Mouse (Mus musculus): ENCODE measurements around the gene Marc2. TPM values are rescaled to one million over a fixed set of nuclear protein-coding genes. Genes with fewer than 3 reads are reported as not detected.
A peak's percentile ranks its signal among the peaks of the same experiment; 100 is the strongest.

The Marc2 gene
- polyA plus RNA-seq, 1 experiment from 2014 or later, result 154 TPM

GRCm38 (mm10) chr1:184807123-184807522, 39.1 kb downstream of the Marc2 start:
- Histone ChIP-seq H3K4me3 (ENCODE audit: low read length) (no peak overlapping the region), H3K4me2 (ENCODE audit: low read depth, low read length) (no peak overlapping the region), H3K27me3 (ENCODE audit: control insufficient read depth, insufficient read depth, low read depth, low read length) (peaks cover 17% of the 10 kb centered on the region), H3K4me1 (replicated peaks; ENCODE audit: control insufficient read depth, insufficient read depth, low read length) (peaks cover 8% of the 10 kb centered on the region), H3K27ac (ENCODE audit: low read length) (no peak overlapping the region), H3K9me3 (ENCODE audit: control insufficient read depth, low read length) (no peaks in the 10 kb centered on the region), H3K9ac (ENCODE audit: low read length) (no peak overlapping the region), H3K36me3 (ENCODE audit: control insufficient read depth, insufficient read depth, low read length) (no peaks in the 10 kb centered on the region)
- 51% methylated on average over 7 of the region's 7 CpGs for WGBS
- no peak for ATAC-seq (ENCODE audit: low read depth)

GRCm38 (mm10) chr1:184805749-184806148, 40.5 kb downstream of the Marc2 start:
- H3K9me3 ChIP-seq (ENCODE audit: control insufficient read depth, low read length), result no peaks in the 10 kb centered on the region
- no peak for ATAC-seq (ENCODE audit: low read depth)
- no peak overlapping the region for H3K4me2 ChIP-seq (ENCODE audit: low read depth, low read length)
- H3K27me3 ChIP-seq (ENCODE audit: control insufficient read depth, insufficient read depth, low read depth, low read length), result peaks cover 5% of the 10 kb centered on the region
- no peak overlapping the region for H3K4me3 ChIP-seq (ENCODE audit: low read length)
- H3K9ac ChIP-seq (ENCODE audit: low read length), result no peak overlapping the region
- no peaks in the 10 kb centered on the region for H3K36me3 ChIP-seq (ENCODE audit: control insufficient read depth, insufficient read depth, low read length)
- peaks cover 2% of the 10 kb centered on the region for H3K4me1 ChIP-seq (replicated peaks; ENCODE audit: control insufficient read depth, insufficient read depth, low read length)
- WGBS, result 90% methylated on average over 4 of the region's 4 CpGs
- no peak overlapping the region for H3K27ac ChIP-seq (ENCODE audit: low read length)

GRCm38 (mm10) chr1:184793163-184793876, 52.9 kb downstream of the Marc2 start:
- no peak overlapping the region for H3K27ac ChIP-seq (ENCODE audit: low read length)
- H3K4me3 ChIP-seq (ENCODE audit: low read length), result no peak overlapping the region
- H3K36me3 ChIP-seq (ENCODE audit: control insufficient read depth, insufficient read depth, low read length), result no peaks in the 10 kb centered on the region
- no peaks in the 10 kb centered on the region for H3K9me3 ChIP-seq (ENCODE audit: control insufficient read depth, low read length)
- H3K4me2 ChIP-seq (ENCODE audit: low read depth, low read length), result no peak overlapping the region
- peak; percentile 69 for ATAC-seq (ENCODE audit: low read depth)
- WGBS, result 16% methylated on average over 27 of the region's 27 CpGs
- H3K4me1 ChIP-seq (replicated peaks; ENCODE audit: control insufficient read depth, insufficient read depth, low read length), result no peaks in the 10 kb centered on the region
- H3K9ac ChIP-seq (ENCODE audit: low read length), result no peak overlapping the region
- H3K27me3 ChIP-seq (ENCODE audit: control insufficient read depth, insufficient read depth, low read depth, low read length), result peaks cover 6% of the 10 kb centered on the region

GRCm38 (mm10) chr1:184791109-184791508, 55.1 kb downstream of the Marc2 start:
- Histone ChIP-seq H3K4me1 (replicated peaks; ENCODE audit: control insufficient read depth, insufficient read depth, low read length) (no peaks in the 10 kb centered on the region), H3K4me2 (ENCODE audit: low read depth, low read length) (no peak overlapping the region), H3K4me3 (ENCODE audit: low read length) (no peak overlapping the region), H3K27me3 (ENCODE audit: control insufficient read depth, insufficient read depth, low read depth, low read length) (peaks cover 6% of the 10 kb centered on the region), H3K9me3 (ENCODE audit: control insufficient read depth, low read length) (no peaks in the 10 kb centered on the region), H3K27ac (ENCODE audit: low read length) (no peak overlapping the region), H3K36me3 (ENCODE audit: control insufficient read depth, insufficient read depth, low read length) (no peaks in the 10 kb centered on the region), H3K9ac (ENCODE audit: low read length) (no peak overlapping the region)
- WGBS, result 6% methylated on average over 2 of the region's 2 CpGs
- no peak for ATAC-seq (ENCODE audit: low read depth)

GRCm38 (mm10) chr1:184786376-184787151, 59.7 kb downstream of the Marc2 start:
- Histone ChIP-seq H3K27ac (ENCODE audit: low read length) (no peak overlapping the region), H3K9ac (ENCODE audit: low read length) (no peak overlapping the region), H3K36me3 (ENCODE audit: control insufficient read depth, insufficient read depth, low read length) (no peaks in the 10 kb centered on the region), H3K4me3 (ENCODE audit: low read length) (no peak overlapping the region), H3K4me1 (replicated peaks; ENCODE audit: control insufficient read depth, insufficient read depth, low read length) (peaks cover 4% of the 10 kb centered on the region), H3K9me3 (ENCODE audit: control insufficient read depth, low read length) (0 out of 2 replicates have a peak, but pooled peaks cover 3% of the 10 kb centered on the region), H3K4me2 (ENCODE audit: low read depth, low read length) (no peak overlapping the region), H3K27me3 (ENCODE audit: control insufficient read depth, insufficient read depth, low read depth, low read length) (peaks cover 3% of the 10 kb centered on the region)
- no peak for ATAC-seq (ENCODE audit: low read depth)
- WGBS, result 65% methylated on average over 13 of the region's 13 CpGs

- Histone ChIP-seq H3K36me3 (ENCODE audit: control insufficient read depth, insufficient read depth, low read length) (no peaks in the 10 kb centered on the region), H3K27ac (ENCODE audit: low read length) (no peak overlapping the region), H3K9ac (ENCODE audit: low read length) (no peak overlapping the region), H3K9me3 (ENCODE audit: control insufficient read depth, low read length) (0 out of 2 replicates have a peak, but pooled peaks cover 3% of the 10 kb centered on the region), H3K4me3 (ENCODE audit: low read length) (no peak overlapping the region), H3K4me2 (ENCODE audit: low read depth, low read length) (no peak overlapping the region), H3K4me1 (replicated peaks; ENCODE audit: control insufficient read depth, insufficient read depth, low read length) (peaks cover 8% of the 10 kb centered on the region), H3K27me3 (ENCODE audit: control insufficient read depth, insufficient read depth, low read depth, low read length) (no peaks in the 10 kb centered on the region)
- no peak for ATAC-seq (ENCODE audit: low read depth)
- 62% methylated on average over 4 of the region's 4 CpGs for WGBS
These were observed 62.6 kb downstream of the Marc2 start for GRCm38 (mm10) chr1:184783641-184784040.

- Histone ChIP-seq H3K36me3 (ENCODE audit: control insufficient read depth, insufficient read depth, low read length) (no peaks in the 10 kb centered on the region), H3K27ac (ENCODE audit: low read length) (no peak overlapping the region), H3K4me2 (ENCODE audit: low read depth, low read length) (no peak overlapping the region), H3K9ac (ENCODE audit: low read length) (no peak overlapping the region), H3K4me3 (ENCODE audit: low read length) (no peak overlapping the region), H3K4me1 (replicated peaks; ENCODE audit: control insufficient read depth, insufficient read depth, low read length) (peaks cover 8% of the 10 kb centered on the region), H3K9me3 (ENCODE audit: control insufficient read depth, low read length) (0 out of 2 replicates have a peak, but pooled peaks cover 3% of the 10 kb centered on the region), H3K27me3 (ENCODE audit: control insufficient read depth, insufficient read depth, low read depth, low read length) (0 out of 2 replicates have a peak, but pooled peaks cover 3% of the 10 kb centered on the region)
- peak; percentile 95 for ATAC-seq (ENCODE audit: low read depth)
- WGBS, result 31% methylated on average over 14 of the region's 14 CpGs
These were observed 64.1 kb downstream of the Marc2 start for GRCm38 (mm10) chr1:184782161-184782513.

GRCm38 (mm10) chr1:184781286-184782160, 64.7 kb downstream of the Marc2 start:
- WGBS, result 36% methylated on average over 10 of the region's 10 CpGs
- no peak; the same call in 1 of the 2 replicates for ATAC-seq (ENCODE audit: low read depth)
- H3K9me3 ChIP-seq (ENCODE audit: control insufficient read depth, low read length), result 0 out of 2 replicates have a peak, but pooled peaks cover 3% of the 10 kb centered on the region
- no peak overlapping the region for H3K4me3 ChIP-seq (ENCODE audit: low read length)
- peaks cover 8% of the 10 kb centered on the region for H3K4me1 ChIP-seq (replicated peaks; ENCODE audit: control insufficient read depth, insufficient read depth, low read length)
- 0 out of 2 replicates have a peak, but pooled peaks cover 6% of the 10 kb centered on the region for H3K27me3 ChIP-seq (ENCODE audit: control insufficient read depth, insufficient read depth, low read depth, low read length)
- no peak overlapping the region for H3K4me2 ChIP-seq (ENCODE audit: low read depth, low read length)
- no peak overlapping the region for H3K9ac ChIP-seq (ENCODE audit: low read length)
- H3K36me3 ChIP-seq (ENCODE audit: control insufficient read depth, insufficient read depth, low read length), result no peaks in the 10 kb centered on the region
- H3K27ac ChIP-seq (ENCODE audit: low read length), result peak overlapping the region; percentile 42; the same call in 1 of the 2 replicates

All from lung, embryonic 16.5 days (tissue).